Mouse (Mus musculus) ovary, adult 18-20 months (tissue): ENCODE measurements around the gene Trappc10.

Experiments
- DNase-seq: peaks from one replicate; pipeline ENCODE4 v3.0.0; 2022; ENCODE audit warnings: low spot score, mixed read lengths

The Trappc10 gene

DNA sequence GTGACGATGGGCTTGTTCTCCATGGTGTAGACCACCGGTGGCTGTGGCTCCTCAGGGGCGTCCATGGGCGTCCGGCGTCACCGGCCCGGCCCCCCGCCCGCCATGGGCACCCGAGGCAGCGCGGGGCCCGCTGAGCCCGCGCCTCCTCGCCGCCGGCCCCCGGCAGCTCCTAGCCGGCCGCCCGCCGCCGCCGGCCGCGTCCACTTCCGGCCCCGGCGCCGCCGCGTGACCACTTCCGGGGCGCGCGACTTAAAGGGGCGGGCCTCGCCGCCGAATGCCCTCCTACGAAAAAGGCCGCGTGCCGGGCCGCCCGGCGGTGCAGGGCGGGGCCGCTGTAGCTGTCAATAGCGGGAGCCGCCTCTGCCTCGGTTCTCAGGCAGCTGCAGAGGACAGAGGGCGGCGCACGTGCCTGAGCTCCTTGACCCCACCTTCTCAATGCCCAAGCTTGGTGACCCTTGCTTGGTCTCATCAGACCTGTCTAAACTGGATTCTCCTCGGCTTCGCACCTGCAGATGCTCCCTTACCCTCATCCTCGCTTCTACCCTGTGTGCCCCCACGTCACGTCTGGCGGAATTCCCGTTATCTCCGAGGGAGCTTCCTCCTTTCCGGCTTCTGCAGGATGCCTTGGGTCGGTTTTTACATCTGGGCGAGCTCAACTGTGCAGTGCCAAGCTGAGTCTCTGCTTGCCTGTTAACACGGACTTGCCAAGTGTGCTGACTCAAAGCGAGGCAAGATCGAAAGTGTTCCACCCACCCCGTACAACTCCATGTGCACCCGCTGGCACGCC is at the start of gene Trappc10:
Trappc10 (minus strand) TSS at position 204 of the 787 bp plus-strand sequence.
- DNase-seq = peak; percentile 79

DNA sequence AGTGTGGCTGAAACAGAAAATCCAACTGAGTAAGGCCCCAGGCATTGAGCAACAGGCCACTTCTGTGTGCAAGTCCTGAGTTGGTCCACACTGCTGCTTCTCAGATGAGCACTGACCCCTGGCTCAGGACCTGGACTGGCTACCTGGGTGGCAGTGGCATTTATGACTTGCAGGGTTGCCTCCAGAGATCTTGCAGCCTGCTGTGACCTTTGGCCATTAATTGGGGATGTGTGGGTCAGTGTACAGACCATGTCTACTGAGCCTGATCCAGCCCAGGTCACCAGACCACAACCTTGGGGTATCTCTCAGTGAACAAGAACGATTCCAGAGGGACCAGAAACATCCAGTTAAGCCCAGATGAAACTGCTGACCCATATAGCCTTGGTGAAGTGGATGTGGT is 49.1 kb upstream of the Trappc10 start:
- DNase-seq = no peak

DNA sequence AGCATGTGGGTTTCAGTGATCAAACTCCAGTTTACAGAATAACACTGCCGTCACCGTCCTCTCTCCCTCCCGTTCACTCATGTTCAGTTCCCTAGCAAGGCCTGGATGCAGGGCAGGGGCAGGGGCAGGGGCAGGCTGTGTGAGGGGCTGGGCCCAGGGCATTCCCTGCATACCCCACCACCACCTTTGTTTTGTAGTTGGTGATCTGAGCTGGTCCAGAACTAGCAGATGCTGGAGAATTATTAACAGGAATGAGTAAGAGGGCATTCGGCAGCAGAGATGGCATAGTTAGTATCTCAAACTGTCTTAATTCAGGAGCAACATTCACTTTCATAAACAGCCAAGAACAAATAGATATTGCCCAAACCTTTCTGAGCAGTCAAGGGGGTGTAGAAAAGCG is 47.9 kb upstream of the Trappc10 start:
- no peak for DNase-seq

DNA sequence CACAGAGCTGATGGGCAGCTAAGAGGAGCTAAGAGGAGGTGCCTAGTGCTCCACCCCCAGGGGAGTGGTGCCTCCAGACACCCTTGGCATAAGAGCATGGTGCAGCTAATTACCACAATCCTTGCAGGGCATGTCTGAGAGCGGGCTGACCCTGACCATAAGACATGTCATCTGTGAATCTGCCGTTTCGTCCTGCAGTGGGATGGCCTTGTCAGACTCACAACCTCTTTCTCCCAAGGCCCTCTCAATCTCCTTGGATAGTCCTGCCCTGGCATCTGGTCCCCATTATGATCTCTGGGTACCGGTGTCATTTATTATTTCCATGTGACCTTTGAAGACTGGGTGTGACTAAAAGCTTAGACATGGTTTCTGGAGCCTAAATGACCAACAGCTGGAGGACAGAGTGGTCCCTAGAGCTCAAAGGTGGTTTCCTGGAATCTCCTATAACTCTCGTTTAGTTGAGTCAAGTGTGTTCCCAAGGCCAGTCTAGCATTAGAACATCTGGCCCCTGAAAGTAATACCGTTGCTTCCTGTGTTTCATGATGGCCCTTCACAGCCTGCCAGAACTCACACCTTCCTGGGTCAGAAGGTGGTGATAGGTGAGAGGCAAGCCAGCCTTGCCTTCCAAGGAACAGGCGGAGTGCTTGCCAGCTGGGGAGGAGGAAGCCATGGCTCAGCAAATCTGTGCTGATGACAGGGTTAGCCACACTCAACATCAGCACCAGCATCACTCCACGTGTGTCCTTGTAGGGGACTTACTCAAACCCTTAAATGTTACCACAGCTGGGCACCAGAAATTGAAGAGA is 46.5 kb upstream of the Trappc10 start:
- no peak for DNase-seq

DNA sequence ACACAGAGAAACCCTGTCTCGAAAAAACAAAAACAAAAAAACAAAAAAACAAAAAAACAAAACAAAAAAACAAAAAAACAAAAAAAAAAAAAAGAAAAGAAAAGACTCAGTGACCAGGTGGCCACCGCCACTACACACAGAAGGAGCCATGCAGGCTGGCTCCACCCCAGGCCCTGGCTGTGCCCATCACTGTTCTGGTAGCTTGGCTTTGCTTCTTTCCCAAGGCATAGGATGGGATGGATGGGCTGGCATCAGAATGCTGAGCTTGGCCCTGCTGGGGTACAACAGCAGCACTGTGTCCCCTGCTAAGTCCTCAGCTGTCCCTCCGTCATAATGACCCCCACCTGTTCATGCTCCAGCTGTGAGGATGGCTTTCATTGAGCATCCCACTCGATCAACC is 44.5 kb upstream of the Trappc10 start:
- no peak for DNase-seq

DNA sequence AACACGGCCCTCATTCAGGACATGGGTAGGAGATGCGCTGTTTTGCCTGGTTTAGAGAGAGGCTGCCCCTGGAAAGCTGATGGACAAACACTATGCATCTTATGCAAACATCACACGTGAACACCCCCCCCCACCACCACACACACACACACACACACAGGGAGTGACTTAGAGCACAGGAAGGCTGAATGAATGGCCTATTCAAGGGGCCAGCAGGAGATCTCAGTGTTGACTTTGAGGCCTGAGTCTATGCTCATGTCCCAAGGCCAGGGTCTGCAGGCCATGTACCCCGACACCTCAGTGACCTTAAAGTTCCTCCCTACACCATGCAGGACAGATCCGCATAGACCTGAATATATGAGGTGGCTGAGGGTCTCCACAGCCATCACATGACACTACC is 43.7 kb upstream of the Trappc10 start:
- DNase-seq = no peak

DNA sequence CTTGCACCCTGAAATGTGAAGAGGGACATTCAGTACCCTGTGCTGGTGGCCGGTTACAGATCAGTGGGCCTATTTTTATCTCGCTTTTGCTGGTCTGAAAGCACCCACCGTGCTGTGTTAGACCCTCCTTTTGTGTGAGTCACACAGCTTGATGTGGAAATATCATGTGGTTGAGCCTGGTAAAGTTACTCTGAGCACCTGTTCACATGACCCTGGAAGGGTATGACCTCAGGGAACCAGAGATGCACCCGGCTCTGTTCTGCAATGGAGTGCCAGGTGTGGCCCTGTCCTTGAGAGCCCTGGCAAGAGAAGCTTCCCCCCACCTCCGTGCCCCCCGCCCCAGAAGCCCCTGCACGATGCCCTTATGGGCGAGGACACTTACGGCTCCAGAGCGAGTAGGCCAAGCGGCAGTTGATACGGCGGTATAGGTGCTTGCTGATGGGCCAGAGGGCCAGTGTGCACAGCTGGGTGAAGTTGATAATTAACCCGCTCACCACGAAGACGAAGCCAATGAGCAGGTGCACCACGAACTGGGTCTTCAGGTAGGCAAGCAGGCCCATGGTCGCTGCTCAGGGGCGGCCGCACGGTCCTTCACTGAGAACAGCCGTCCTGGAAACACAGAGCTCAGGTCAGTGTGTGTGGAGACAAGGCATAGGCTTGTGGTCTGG is 43.2 kb upstream of the Trappc10 start:
- DNase-seq = no peak

DNA sequence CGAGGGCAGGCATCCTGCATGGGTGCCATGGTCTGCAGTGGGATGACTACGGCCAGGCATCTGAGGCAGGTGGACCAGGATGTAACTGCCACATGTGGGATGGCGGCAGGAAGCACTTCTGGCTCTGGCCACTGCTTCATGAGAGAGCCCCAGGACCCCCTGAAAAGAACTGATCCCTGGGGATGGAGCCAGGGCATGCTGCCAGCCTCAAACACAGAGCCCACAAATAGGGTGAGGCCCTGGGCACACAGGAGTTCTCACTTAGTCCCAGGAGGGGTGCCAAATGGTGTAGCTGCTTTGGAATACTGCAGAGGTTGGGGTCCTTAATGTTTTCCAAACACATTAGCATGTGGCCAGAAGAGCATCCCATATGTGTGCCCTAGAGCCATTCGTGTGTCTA is 41.5 kb upstream of the Trappc10 start:
- no peak for DNase-seq

DNA sequence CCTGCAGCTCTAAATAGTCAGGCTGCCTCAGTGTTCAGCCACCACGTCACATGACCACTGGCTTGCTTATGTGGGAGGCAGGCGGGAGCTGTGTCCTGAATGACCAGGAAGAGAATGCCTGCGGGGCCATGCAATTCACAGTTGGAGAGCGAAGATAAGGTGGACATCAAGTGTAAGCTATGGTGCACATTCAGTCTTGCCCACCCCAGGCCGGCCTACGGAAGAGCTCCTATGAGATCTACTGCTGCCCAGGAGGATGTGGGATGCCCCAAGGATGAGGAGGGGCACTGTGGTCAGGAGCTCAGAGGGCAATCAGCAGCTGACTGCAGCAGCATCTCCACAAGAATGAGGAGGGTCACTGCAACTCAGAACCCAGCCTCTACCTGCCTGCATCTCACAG is 41.0 kb upstream of the Trappc10 start:
- no peak for DNase-seq

DNA sequence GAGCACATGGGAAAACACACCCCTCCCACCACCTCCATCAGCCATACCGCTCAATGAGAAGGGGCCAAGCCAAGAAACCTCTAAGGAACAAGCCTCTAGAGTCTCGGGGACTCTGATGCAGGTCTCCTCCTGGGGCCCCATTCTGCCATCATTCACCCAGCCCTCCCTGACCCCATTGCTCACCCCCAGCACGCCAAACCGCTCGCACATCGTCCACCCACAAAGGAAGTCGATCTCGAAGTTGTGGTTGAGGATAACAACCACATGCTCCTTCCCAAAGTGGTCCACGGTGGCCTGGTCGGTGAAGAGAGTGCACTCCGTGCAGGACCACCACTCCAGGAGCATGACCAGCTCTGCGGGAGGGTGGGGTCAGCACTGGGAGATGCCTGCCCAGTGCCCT is 40.4 kb upstream of the Trappc10 start:
- DNase-seq = no peak

DNA sequence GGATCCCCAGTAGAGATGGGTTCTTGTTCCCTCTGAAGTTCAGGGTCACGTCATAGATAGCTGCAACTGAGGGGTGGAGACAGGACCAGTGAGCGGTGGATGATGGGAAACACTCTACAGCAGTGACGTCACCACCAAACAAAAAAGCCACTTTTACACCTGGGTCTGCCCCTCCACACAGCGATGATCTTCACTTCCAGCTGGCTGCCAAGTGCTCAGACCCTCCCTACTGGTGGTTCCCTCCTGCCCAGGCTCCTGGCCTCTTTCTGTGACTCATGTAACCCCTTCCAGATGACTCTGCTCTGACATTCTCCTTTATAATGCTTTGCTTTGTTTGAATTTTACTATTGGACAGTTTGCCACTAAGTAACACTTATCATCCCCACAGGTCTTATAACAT is 38.0 kb upstream of the Trappc10 start:
- DNase-seq = no peak

DNA sequence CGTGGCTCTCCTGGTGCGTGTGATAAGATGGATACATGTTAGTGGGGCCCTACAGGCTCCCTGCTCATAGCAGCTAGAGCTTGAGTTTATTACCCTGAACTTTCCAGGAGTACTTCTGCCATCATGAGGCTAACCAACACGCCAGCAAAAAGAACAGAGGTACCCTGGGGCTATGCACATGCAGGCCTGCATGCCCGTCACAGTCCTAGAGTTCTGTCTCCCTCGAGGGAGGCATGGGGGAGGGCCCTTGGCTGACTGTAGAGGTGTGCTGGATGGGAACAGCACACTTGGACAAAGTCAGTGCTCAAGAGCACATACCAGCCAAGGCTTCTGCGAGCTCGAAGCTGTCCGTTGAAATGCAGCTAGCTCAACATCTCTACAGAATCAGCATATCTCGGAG is 36.0 kb upstream of the Trappc10 start:
- DNase-seq = no peak

DNA sequence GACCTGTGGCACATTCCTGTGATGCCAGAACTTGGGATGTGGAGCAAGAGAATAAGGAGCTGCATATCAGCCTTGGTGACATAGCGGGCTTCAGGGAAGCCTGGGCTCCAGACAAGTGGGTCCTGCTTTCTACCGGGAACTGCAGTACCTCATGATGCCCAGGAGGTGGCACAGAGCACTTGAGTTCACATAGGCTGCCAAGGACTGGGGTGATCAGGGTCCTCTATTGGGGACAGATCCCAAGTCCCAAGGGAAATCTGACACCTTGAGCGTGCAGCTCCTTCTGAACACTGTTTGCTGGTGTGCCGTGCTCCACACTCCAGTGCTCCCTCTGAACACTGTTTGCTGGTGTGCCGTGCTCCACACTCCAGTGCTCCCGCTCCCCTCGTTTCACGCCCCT is 34.8 kb upstream of the Trappc10 start:
- DNase-seq = no peak

DNA sequence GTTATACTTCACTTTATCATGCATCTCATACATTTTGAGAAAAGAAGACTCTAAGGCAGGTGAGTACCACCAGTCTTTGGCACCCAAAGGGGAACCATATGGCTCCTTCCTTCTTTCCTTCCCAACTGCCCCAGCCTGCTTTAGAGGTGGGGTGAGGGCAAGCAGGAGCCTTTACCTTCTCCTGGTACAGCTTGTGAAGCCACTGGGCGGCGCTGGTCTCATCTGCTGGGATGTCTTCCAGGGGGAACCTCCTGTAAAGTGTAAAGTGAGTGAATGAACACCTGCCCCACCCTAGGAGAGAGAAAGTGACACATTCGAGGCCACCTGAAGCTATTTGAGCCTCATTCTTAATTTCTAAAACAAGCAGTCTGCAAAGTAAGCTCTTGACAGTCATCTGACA is 33.4 kb upstream of the Trappc10 start:
- DNase-seq = no peak

DNA sequence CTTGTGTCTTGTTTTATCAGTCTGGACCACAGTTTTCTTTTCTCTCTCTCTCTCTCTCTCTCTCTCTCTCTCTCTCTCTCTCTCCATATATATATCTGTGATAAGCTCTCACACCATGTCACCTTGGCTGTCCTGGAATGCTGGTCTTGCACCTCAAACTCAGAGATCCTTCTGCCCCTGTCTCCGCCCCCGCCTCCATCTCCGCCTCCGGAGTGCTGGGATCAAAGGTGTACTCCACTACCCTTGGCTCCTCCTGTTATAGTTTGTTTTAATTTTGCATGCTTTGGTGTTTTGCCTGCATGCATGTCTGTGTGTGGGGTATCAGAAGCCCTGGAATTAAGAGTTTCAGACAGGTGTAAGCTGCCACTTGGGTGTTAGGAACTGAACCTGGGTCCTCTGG is 31.8 kb upstream of the Trappc10 start:
- no peak for DNase-seq

DNA sequence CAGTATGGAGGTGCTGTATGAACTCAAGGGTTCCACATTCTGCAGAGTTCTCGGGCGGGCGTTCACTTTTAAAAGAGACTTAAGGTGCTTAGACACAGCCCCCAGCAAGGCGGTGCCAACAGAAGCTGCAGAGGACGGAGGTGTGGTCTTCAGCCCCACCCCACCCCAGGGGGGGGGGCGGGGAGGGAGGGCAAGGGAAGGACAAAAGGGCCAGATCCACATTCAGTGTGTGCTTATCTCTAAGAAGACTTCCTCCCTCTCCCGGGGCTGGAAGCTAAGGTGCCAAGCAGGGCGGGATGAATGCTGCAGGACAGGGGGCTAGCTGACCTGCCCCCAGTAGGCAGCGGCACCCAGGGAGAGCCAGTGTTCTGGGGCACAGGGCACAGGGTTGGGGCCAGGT is 28.5 kb upstream of the Trappc10 start:
- peak; percentile 22 for DNase-seq

DNA sequence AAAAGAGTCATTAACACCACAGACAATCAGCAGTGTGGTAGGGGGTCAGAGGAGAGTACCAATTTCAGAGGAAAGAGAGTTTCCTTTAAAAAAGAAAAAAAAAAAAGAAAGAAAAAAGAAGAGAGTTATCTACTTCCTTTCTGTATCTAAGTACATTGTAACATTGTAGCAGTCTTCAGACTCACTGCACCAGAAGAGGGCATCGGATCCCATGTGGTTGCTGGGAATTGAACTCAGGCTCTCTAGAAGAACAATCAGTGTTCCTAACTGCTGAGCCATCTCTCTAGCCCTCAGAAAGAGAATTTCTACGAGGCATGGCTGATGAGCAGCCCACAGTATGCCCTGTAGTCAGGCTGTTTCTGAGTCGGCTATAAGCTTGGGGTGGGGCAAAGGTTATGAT is 21.4 kb upstream of the Trappc10 start:
- DNase-seq = no peak

DNA sequence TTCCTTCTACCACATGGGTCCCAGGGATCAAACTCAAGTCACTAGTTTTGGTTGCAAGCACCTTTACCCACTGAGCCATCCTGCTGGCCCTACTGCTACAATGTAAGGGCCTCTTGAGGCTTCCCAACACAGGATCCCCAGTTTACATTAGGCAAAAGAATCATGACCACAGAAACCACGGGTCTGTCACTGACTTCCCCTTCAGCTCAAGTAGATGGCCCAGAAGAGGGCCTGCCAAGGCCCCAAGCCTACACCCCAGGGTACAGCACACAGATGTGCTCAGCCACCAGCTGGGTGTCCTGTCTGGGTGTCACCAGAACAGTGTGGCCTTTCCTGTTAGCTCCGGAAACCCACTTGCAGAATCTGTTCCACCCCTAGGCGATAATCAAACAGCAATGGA is 20.3 kb upstream of the Trappc10 start:
- no peak for DNase-seq

DNA sequence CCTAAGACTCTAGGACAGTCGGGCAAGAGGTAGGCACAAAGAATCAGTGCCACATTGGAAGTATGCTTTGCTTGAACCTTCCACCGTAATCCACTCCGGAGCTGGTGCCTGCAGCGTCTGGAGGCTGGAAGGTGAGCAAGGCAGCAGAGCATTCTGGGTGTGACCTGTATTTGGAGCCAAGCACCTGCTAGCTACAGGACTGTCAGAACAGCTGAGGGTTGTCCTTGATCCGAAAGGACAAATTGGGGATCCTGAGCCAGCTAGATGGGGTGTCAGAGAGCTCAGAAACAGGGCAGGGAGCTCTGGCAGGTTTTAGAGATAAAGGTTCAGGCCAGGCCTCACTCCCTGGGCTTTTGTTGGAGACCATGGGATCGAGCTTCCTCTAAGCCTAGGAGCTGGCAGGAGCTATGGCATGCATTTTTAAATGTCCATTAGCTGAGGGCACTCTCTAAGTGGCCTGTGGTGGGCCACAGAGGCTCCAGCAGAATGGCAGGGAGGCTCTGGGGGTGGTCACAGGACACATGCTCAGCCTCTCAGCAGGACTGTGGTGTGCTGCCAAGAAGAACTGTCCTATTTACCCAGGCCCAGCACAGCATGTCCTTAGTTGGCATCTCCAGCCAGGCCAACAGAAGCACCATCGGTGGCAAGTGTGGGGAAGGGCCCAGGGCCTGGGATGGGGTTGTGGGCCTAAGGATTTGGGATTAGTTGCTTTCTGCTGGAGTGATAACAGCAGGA is 16.6 kb upstream of the Trappc10 start:
- no peak for DNase-seq

DNA sequence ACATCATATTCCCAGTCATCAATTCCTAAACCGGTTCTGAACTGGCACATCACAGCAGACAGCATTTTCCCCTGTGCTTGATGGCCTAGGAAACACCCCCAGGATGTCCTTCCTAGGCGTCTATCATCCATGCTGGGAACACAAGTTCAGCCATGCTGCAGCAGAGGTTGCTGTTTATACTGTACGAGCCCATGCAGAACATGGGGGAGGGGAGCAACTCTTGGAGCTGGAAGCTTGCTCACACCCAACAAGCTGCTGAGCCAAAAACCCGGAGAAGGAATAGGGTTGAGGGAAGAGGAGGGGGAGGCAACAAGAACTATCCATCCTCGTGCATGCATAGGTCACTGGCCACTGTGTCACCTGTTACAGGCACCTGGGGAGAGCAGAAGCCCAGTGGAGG is 15.9 kb upstream of the Trappc10 start:
- DNase-seq = no peak

DNA sequence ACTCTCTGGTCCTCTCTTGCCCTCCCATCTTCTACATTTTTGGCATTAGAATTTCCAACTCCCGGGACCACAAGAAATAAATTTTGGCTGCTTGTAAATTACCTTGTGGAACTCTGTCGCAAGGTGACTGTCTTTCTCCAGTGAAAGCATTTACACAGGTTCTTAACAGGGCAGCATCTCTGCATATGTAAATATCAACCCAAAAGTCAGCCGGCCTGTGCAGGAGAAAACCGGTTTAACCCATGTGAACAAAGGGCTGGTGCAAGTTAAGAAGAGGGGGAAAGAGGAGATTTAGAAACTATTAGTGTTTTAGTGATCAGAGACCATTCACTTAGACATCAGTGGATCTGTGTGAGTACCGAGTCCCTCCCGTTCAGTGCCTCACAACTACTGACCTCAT is 15.3 kb upstream of the Trappc10 start:
- no peak for DNase-seq

DNA sequence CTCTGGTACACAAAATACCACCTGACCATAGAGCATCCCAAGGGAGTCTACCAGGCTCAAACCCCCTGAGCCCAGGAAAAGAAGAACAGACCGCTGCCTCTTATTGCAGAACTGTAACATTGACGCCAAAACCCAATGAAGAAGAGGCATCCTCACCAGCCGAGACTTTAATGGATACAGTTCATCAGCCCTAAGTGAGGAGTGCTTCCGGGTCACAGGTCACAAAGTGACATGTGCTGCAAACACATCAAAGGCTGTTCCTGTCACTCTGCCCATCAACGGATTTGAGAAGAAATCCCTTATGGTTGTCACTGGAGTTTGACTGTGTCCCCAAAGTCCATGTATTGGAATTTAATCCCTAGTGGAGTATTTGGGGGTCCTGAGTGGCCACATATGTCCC is 14.8 kb upstream of the Trappc10 start:
- no peak for DNase-seq
